Mouse (Mus musculus) cerebral cortex, adult 2 months (tissue): Measurements from ENCODE around the gene Thrb.

Experiments used
- WGBS: fragments of 180-500 bp; shearing (Covaris S2); methylation state at CpG from one replicate; pipeline ENCODE4 v1.1.7; 2018; 5-methylcytosine and 5-hydroxymethylcytosine counted together

Gene Thrb

GRCm38 (mm10) chr14:17894791-17895190 is 234.7 kb downstream of the Thrb start:
- WGBS = 96% methylated on average over 1 of the region's 1 CpGs

- WGBS = 92% methylated on average over 6 of the region's 6 CpGs
These were observed 239.8 kb downstream of the Thrb start for GRCm38 (mm10) chr14:17899733-17900413.

- 68% methylated on average over 3 of the region's 3 CpGs for WGBS
These were observed 240.3 kb downstream of the Thrb start for GRCm38 (mm10) chr14:17900414-17900795.

- WGBS = 65% methylated on average over 2 of the region's 2 CpGs
These were observed 242.4 kb downstream of the Thrb start for GRCm38 (mm10) chr14:17902426-17902825.

GRCm38 (mm10) chr14:17903121-17903520 is 243.1 kb downstream of the Thrb start:
- WGBS = 51% methylated on average over 2 of the region's 2 CpGs

- WGBS = 70% methylated on average over 1 of the region's 1 CpGs
These were observed 244.5 kb downstream of the Thrb start for GRCm38 (mm10) chr14:17904554-17904953.

GRCm38 (mm10) chr14:17905627-17906026 is 245.6 kb downstream of the Thrb start:
- 77% methylated on average over 3 of the region's 3 CpGs for WGBS

GRCm38 (mm10) chr14:17906931-17907330 is 246.9 kb downstream of the Thrb start:
- 34% methylated on average over 4 of the region's 4 CpGs for WGBS

- 82% methylated on average over 3 of the region's 3 CpGs for WGBS
These were observed 251.1 kb downstream of the Thrb start for GRCm38 (mm10) chr14:17911157-17911556.

GRCm38 (mm10) chr14:17912573-17913207 is 252.6 kb downstream of the Thrb start:
- WGBS = 37% methylated on average over 6 of the region's 6 CpGs

- 41% methylated on average over 2 of the region's 2 CpGs for whole genome bisulfite sequencing
These were observed 255.5 kb downstream of the Thrb start for GRCm38 (mm10) chr14:17915556-17915955.

GRCm38 (mm10) chr14:17916651-17917050 is 256.6 kb downstream of the Thrb start:
- WGBS = 67% methylated on average over 2 of the region's 2 CpGs

GRCm38 (mm10) chr14:17917124-17917763 is 257.2 kb downstream of the Thrb start:
- 64% methylated on average over 3 of the region's 3 CpGs for WGBS

- 31% methylated on average over 3 of the region's 3 CpGs for WGBS
These were observed 257.8 kb downstream of the Thrb start for GRCm38 (mm10) chr14:17917899-17918298.

GRCm38 (mm10) chr14:17922807-17923704 is 263.0 kb downstream of the Thrb start:
- 79% methylated on average over 8 of the region's 8 CpGs for WGBS

GRCm38 (mm10) chr14:17927469-17927868 is 267.4 kb downstream of the Thrb start:
- 34% methylated on average over 1 of the region's 1 CpGs for WGBS

GRCm38 (mm10) chr14:17929585-17929984 is 269.5 kb downstream of the Thrb start:
- WGBS = 70% methylated on average over 5 of the region's 5 CpGs

GRCm38 (mm10) chr14:17933475-17933874 is 273.4 kb downstream of the Thrb start:
- WGBS = 80% methylated on average over 2 of the region's 2 CpGs

GRCm38 (mm10) chr14:17934779-17935178 is 274.7 kb downstream of the Thrb start:
- 52% methylated on average over 4 of the region's 4 CpGs for WGBS

- 63% methylated on average over 2 of the region's 2 CpGs for WGBS
These were observed 294.0 kb downstream of the Thrb start for GRCm38 (mm10) chr14:17954038-17954437.

- WGBS = 27% methylated on average over 2 of the region's 2 CpGs
These were observed 299.8 kb downstream of the Thrb start for GRCm38 (mm10) chr14:17959901-17960300.
